Mouse (Mus musculus) adrenal gland, postnatal 10 days (tissue): ENCODE data around the gene Rabgap1l. TPM values are rescaled to one million over a fixed set of nuclear protein-coding genes. Genes with fewer than 3 reads are reported as not detected.
A peak's percentile ranks its signal among the peaks of the same experiment; 100 is the strongest.
"Not testable (repeated sequence)": the region's sequence is repeated elsewhere in the genome, so short reads cannot be mapped to it uniquely, and the experiment has no call there.

Experiments used
- DNase-seq: peaks from one replicate; pipeline ENCODE4 v3.0.0; 2021; ENCODE audit warnings: mixed read lengths
- total RNA-seq, 2 experiments: library from RNA; stranded (reverse); gene quantifications; 2 replicates each; pipeline ENCODE4 v1.2.3; 2021

Rabgap1l gene
- total RNA-seq, 2 experiments from 2014 or later: 31.3 to 34.1 TPM

DNA sequence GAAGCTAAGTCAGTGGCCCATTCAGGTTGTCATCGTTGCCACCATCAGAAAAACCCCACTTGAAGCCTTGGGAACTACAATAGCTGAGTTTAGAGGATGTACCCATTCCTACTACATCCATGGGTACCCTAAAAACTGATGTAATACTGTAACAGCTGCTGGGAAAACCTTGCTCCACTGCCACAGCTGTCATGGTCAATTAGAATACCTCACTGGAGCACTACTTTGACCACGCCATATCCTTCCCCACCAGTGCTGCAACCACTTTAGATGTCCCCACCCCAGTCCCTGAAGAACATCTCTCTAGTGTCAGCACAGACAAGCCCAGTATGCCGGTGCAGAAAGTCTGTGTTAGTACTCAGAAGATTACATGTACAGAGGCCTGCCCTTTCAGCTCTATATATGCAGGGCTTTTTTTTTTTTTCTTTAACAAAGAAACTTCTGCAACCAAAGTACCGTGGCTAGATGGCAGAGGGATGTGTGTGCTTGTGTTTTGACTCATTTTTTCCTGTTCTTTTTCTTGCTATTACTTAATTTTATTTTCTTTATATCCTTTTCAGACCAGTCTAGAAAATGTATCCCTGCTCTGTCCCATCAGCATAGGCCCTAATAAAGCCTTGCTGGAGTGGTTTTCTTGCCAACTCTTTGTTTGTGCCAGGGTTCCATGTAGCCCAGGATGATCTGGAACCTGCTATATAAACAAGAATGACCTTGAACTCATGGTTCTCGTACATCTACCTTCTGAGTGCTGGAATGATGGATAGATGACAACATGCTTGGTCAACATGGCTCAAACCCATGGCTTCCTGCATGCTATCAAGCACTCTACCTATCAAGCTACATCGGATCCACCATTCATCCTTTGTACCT lies 100.6 kb downstream of the Rabgap1l start:
- no peak for DNase-seq

DNA sequence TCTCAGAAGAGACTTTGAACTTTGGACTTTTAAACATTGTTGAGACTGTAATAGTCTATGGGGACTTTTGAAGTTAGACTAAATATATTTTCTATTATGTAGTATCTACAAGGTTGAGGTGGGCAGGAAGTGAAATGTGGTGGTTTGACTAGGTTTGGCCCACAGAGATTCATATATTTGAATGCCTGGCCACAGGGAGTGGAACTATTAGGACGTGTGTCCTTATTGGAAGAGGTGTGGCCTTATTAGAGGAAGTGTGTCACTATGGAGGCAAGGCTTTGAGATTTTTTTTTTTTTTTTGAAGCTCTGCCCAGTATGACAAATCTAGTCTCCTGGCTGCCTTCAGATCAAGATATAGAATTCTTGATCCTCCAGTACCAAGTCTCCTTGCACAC lies 101.8 kb downstream of the Rabgap1l start:
- no peak for DNase-seq

GRCm38 (mm10) chr1:160690516-160691195 lies 102.4 kb downstream of the Rabgap1l start:
- no peak for DNase-seq

- DNase-seq: no peak
Observed at GRCm38 (mm10) chr1:160689511-160689910, 103.5 kb downstream of the Rabgap1l start.

DNA sequence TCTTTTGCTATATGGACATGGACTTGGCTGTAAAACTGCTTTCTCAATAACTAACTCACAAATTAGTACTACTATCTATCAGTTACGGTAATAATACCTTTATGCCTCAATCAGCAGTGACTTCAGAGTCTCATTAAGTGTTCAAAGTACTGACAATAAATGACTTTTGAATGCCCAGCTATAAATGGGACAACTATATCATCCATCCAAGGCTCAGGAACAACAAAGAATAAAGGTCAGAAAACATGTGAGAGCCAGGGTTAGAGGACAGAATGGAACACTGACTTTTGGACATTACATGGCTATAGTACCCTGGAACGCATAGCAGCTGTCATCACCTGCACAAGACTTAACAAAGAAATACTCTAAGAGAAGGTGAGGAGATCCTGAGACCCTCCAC lies 108.8 kb downstream of the Rabgap1l start:
- no peak for DNase-seq

DNA sequence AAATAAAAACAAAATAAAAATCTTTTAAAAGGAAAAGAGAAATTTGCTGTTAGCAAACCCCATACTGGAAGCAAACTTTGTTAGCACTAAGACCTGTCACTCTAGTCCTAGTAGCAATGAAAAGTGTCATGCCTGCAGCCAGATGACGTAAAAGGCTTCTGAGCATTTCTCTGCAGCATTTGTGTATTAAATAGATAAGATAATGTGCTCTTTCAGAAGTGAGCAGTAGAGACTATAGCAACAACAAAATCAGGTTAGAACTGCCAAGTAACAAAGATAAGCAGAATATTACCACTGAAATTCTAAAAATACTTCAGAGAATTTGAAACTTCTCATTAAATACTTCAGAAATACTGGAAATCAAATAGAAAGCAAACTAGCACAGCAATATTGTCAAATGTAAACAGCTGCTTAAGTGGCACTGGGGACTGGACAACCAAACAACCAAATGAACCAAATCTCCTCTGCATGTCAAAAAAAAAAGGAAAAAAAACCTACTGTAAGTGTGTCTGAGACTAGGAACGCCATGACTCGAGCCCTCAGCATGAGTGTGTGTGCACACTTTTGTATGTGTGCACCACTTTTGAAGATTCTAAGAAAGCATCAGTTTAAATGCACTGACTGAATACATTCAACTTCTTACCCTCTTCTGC lies 111.5 kb downstream of the Rabgap1l start:
- no peak for DNase-seq

DNA sequence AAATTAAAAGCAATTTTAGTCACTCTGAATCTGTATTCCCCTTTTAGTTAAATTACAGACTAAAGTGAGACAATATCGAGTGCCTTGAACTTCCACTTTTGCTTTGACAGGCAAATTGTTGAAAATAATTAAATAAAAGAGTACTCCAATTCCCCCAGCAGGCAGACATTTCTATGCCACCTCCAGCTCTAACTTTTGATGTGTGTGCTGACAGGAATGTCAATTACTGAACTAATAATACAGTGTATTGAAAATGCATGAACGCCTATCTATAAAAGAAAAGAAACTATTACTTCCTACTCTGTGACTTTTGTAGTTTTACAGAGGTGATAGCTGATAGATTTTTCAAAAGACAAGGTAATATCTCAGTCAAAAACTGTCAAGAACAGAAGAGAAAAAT lies 118.2 kb downstream of the Rabgap1l start:
- no peak for DNase-seq

DNA sequence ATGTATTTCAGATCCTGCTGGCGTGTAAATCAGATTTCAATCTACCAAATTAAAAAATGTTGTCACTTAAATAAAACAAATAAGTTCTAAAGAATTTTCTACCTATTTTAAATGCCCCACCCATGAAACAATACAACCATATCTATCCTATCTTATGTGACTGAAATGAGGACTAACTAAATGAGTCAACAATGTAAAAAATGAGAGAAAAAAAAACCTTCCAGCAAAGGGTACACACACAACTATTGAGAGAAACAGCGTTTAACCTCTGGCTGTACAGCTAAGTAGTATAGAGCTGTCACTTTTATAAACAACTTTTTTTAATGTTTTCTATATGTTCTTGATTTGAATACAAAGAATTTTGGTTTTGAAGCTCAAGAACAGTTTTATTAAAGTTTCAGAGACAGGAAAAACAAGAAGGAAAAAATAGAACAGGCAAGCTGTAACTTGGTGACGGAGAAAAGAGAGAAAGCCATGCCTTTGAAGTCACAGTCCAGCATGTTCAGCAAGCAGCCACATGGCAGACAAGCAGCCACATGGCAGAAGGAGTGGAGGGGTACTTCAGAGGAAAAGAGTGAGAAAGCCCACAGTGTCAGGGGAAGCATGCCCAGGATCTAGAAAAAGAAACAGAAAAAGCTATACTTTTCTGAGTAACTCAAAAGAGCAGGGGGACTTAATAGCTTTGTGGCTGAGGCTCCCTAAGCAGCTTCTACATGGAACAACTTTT lies 120.8 kb downstream of the Rabgap1l start:
- no peak for DNase-seq

DNA sequence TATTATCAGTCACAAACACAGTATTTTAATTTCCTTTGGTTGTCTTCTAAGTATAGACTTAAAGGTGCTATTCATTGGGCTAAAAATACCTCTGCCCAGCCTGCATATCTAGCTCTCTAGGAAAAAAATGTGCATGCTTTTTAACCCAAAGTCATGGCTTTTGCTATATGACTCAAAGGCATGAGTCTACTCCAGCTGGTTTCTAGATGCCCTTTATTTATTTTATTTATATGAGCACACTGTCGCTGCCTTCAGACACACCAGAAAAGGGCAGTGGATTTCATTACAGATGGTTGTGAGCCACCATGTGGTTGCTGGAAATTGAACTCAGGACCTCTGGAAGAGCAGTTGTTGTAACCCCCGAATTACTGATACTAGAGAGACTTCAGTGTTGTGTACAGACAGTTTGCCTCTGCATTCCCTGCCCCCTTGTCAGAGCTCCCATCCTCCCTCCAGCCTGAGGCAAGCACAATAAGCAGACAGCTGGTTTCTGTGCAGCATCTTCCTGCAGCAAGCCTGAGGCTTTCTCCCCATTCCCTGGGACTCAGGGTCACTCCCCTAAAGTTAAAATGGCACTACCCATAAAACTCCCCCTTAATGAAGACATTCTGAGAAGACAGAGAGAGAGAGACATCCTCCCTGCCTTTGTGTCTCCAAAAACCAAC lies 137.1 kb downstream of the Rabgap1l start:
- no peak for DNase-seq

DNA sequence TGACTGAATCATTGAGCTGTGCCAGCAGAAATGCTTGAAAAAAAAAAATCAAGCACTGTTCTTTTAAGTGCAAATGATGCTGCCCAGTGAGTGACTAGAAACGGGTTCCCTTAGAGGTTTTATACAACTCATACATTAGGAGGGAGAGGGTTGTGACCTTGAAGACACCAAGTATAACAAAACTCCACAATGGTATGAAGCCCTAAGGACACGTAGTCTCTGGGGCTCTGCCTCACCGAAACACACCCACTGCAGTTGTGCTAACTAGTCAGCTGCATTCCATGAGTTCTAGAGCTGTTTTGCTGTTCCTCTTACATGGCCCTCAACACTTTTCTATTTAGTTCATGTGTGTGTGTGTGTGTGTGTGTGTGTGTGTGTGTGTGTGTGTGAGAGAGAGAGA lies 141.3 kb downstream of the Rabgap1l start:
- DNase-seq: no peak

GRCm38 (mm10) chr1:160645416-160645815 lies 147.6 kb downstream of the Rabgap1l start:
- no peak for DNase-seq

DNA sequence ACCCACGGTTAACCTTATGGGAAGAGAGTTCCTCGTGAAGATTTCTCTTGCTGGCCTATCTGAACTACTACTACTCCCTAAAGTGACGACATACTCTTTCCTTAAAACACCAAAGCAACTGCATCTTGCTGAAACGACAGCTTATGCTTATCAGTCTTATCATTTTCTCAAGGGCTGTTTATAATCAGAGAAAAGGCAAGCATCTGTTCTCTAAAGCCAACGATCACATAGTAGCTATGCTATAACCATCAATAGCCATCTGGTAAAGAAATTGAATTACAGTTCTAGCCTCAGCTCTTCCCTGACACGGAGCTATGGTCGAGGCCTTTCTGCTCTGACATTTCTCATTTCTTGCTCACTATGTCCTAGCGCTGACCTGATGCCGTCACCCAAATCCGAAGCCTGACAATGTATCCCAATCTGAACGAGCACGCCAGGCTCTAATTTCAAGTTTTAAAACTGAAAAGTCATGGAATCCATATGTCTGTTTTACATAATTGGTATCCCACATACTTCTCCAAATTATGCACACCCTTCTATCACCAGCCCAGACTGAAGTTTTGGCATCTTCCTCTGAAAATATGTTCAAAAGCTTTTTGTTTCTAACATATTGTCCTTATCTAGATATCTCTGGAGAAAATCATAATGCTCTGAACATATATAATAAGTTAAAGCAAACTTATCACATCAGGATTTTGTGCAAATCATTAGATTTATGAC lies 164.6 kb downstream of the Rabgap1l start:
- no peak for DNase-seq

DNA sequence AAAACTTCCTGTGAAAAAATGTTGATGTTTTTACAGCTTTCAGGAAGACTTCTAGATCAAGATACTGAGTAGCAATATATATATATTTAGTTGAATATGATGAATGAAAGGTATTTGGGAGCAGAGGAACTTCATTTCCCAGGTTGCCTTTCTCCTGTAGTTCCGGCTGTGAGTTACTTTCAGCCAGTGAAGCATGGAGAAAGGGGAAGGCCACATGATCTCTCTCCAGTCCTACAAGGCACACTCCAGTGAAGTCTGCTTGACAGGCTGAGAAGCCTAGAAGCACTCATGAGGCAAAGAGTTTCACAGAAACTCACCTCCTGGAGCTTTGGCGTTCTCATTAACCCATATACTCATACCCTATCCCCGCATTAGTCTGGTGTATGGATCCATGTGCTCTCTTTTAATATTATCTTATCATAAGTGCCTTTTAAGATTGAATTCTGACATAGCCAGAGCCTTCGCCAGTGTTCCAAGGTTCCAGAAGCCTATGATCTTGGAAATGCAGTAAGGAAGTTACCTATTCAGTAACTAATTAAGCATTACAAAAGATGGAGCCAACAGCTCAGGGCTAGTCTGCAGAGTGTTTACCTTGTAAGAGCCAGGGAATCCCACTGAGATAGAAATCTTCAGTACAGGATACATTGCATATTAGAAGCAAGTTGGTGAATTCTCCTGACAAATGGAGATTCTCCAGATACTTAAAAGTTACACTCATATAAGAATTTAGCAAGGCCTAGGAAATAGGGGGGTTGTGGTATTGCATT lies 168.5 kb downstream of the Rabgap1l start:
- DNase-seq: not testable (repeated sequence)

- no peak for DNase-seq
Observed at GRCm38 (mm10) chr1:160618201-160618600, 174.8 kb downstream of the Rabgap1l start.

GRCm38 (mm10) chr1:160606425-160606824 lies 186.6 kb downstream of the Rabgap1l start:
- DNase-seq: no peak

DNA sequence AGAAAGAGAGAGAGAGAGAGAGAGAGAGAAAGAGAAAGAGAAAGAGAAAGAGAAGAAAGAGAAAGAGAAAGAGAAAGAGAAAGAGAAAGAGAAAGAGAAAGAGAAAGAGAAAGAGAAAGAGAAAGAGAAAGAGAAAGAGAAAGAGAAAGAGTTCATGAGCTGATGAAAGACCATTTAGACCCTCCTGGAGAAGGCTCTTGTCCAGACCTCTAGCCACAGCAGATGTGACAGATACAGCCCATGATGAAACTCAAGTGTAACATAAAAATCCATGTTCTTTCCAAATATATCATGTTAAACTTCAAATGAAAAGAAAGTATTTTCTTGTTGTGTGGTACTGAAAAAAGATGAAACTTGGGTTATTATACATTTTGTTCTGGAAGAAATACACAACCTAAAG lies 189.7 kb downstream of the Rabgap1l start:
- not testable (repeated sequence) for DNase-seq

GRCm38 (mm10) chr1:160597369-160597768 lies 195.6 kb downstream of the Rabgap1l start:
- no peak for DNase-seq

DNA sequence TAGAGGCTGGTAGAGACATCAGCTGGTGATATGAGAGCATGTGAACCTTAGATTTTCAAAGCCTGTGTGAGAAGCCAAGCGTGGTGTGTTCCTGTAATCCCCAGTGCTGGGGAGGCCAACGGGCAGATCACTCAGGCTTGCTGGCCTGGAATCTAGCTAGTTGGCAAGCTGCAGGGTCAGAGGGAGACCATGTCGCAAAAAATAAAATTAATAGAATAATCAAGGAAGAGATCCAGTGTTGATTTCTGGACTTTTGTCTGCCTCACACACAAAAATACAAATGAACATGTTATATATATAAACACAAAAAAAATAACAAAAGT lies 196.1 kb downstream of the Rabgap1l start:
- peak; percentile 8 for DNase-seq

GRCm38 (mm10) chr1:160596252-160596947 lies 196.6 kb downstream of the Rabgap1l start:
- no peak for DNase-seq

DNA sequence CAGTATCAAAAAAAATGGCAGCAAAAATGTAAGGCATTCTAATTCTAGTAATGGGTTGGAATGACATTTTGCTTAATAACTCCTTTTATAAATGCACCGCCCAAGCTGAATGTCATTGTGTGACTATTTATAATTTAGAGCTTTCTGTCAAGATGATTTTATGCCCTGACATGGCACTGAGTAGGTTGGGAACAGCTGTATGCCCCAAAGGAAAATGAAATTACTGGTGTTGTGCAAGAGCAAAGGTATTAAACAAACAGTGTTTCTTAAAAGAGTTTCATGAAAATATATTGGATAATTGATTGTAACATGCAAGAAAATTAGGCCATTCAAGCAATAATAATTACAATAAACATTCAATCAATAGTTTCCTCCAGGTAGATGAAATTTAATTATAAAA lies 198.4 kb downstream of the Rabgap1l start:
- no peak for DNase-seq
